Mouse (Mus musculus) lung, postnatal 14 days (tissue): ENCODE measurements around the gene Gm973.
"Not testable (repeated sequence)": the region's sequence is repeated elsewhere in the genome, so short reads cannot be mapped to it uniquely, and the experiment has no call there.

Source experiments
- DNase-seq: peaks from one replicate; pipeline ENCODE4 v3.0.0; 2021

Gm973 gene

GRCm38 (mm10) chr1:59592359-59592758 is 76.3 kb downstream of the Gm973 start:
- no peak for DNase-seq

DNA sequence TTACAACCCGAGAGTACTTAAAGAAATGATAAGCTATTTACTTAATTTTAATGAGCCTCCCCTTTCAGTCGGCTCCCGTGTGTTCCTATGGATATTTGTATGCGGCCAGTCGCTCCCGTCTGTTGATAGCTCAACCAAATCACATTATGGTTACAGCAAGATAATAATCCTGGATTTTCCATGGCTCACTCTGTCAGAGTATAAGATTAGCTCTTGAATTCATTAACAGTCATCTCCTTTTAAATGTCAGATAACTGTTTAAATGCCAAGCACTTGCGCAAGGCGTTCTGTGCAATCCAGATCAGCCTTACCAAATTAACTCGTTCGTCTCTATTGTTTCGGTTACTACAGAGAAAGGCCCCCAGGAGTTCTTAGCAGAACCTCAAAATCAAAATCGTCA is 76.8 kb downstream of the Gm973 start:
- DNase-seq = no peak

DNA sequence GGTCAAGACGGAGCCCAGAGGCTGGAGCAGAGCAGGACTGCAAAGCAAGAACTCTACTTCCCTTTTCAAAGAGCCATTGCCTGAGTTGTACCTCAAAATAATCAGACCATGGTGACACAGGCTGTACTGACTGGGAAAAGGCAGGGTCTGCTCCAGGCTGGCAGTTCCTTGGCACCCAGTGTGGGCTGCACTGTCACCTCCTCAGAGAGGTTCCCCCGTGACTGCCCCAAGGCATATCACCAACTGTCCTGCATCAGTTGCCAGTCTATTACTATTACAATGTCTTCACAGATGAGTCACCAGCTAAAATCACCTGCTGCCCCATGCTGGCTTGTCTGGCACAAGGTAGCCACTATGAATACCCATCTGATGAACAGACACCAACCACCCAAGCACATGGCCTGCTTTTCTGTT is 77.6 kb downstream of the Gm973 start:
- DNase-seq = no peak

GRCm38 (mm10) chr1:59594586-59595266 is 78.7 kb downstream of the Gm973 start:
- no peak for DNase-seq

DNA sequence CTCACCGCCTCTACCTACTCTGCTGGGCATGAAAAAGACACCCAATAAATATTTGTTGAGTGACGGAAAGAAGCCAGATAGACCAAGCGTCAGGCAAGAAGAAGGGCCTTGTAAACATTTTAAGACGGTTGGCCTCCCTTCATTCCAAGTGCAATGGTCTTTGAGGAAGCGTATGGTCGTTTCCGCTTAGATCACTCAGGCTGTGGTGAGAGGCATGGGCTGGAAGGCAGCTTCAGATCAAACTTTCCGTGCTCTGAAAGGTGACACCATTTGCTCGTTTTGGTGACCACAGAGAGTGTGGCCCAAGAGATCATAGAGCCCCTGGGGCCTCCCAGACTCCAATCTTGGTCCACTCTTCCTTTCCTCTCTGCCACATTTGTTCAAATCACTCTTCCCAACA is 79.5 kb downstream of the Gm973 start:
- DNase-seq = no peak

DNA sequence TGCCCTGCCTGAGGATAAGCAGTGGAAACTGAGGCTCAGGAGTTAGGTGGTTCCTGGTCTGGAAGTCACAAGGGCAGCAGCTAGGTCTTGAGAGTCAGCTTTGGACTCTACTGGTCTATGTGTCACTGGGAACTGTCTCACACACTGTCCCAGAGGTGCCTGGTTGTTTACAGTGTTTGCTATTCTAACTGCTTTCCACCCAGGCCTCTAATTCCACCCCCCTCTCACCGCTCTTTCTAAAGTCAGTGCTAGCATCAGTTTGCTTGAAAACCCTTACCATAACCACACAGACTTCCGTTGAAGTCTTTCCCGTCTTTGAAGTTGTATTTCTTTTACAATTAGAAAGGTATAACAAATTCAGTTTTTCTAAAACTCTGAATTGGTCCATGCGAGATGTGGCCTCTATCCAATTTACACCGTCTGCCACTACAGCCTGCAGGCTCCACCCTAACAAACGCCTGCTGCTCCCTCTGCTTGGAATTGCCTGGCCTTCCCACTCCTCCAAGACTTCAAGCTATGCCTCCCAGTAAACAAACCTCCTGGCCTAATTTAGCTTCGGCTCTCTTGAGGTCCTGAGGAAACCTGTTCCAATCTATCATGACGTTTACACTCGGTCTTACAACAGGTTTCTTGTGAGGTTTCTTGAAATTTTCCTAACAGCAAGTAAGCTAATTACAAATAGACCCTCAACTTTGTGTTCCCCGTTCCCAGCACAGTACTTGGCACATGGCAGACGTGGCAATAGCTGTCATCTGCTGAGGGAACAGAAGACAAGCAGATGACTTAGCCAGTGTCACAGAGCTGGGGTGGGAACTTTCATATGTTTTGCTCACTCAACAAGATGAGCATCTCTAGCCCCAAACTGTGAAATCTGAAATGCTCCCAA is 86.7 kb downstream of the Gm973 start:
- DNase-seq = no peak

GRCm38 (mm10) chr1:59603417-59603712 is 87.3 kb downstream of the Gm973 start:
- DNase-seq = no peak

DNA sequence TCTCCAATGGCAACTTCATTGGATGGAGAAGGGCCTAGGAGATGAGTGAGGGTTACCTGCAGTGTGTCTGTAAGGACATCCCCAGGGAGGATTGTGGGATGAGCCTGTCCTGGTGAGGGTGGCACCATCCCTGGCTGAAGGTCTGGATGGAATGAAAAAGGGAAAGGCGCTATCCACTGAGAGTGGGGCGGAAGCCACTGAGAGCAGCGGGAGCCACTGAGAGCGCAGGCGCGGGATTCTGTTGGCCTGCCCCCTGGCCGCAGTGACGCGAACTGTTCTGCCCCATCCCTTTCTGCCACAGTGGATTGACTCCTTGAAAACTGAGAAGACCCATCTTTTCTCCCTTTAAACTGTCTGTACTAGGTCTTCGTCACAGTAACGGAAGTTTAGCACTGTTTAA is 87.8 kb downstream of the Gm973 start:
- DNase-seq = peak; percentile 38

DNA sequence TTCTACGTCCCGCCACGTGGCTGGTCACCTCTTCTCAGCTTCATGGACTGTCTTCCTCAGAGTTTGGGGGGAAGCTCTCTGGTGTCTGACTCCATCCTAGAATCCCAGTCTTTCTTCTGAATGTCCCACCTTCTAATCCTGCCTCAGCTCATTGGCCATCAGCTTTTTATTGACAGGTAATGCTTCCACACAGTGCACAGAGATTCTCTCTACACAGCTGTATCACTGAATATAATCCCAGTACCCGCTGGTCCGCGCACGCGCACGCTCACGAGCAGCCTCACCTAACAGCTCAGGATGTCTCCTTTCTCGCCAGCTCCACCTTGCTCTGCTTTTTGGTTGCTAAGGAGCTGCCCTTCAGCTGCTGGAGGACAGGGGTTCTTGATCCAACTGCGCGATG is 90.4 kb downstream of the Gm973 start:
- DNase-seq = no peak

GRCm38 (mm10) chr1:59607071-59607470 is 91.0 kb downstream of the Gm973 start:
- no peak for DNase-seq

DNA sequence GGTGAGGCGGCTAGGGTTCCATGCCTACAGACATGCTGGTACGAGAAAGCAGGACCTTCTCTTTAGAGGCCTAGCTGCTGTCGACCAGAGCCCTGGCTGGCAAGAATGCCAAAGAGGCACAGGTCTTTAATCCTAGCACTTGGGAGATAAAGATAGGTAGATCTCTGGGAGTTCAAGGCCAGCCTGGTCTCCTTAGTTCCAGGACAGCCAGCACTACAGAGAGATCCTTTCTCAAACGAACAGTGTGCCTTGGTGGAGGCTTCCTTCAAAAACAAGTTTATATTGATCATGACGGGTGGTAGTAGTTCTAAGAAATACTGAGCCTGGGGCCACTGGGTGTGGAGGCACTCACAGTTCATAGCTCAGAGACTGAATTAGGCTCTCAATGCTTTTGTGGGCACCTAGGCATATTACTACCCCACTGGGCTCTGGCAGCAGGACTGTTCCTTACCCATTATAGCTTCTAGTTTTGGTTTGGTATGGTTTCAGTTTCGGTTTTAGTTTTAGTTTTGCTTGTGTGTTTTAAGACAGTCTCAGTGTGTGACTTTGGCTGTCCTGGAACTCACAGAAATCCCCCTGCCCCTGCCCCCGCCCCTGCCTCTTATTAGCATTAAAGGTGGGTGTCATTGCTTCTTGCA is 92.2 kb downstream of the Gm973 start:
- DNase-seq = no peak

GRCm38 (mm10) chr1:59608920-59609319 is 92.9 kb downstream of the Gm973 start:
- DNase-seq = no peak

GRCm38 (mm10) chr1:59609458-59609857 is 93.4 kb downstream of the Gm973 start:
- DNase-seq = no peak

GRCm38 (mm10) chr1:59609896-59610295 is 93.8 kb downstream of the Gm973 start:
- peak; percentile 21 for DNase-seq

DNA sequence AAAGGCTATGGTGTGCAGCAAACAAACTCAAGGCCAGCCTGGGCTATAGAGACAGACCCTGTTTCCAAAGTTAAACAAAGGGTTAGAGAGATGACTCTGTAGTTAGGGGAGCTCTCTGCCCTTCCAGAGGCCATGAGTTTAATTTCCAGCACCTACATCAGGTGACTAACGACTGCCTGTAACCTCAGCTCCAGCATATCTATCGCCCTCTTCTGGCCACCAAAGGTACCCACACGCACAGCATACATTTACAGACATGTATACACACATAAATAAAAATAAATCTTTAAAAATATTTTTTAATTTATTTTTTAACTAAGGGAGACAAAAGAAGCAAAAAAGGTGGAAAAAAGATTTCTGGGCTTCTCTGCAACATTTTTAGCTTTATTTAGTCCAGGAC is 94.9 kb downstream of the Gm973 start:
- DNase-seq = no peak

DNA sequence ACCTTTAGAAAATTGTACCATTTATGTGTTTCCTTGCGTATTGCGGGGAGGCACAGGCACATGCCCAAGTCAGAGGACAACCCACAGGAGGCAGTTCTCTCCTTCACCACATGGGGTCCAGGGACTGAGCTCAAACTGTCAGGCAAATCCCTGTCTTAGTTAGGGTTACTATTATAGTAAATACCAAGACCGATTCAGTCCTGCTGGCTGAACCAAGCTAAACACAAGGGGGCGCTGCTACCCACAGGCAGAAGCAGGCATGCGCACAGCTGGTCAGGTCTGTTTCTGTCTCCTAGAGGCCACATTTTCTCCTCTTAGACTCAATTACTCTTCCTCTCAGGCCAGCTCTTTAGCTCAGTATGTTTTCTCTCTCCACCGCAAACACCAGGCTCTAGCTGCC is 97.7 kb downstream of the Gm973 start:
- peak; percentile 80 for DNase-seq

DNA sequence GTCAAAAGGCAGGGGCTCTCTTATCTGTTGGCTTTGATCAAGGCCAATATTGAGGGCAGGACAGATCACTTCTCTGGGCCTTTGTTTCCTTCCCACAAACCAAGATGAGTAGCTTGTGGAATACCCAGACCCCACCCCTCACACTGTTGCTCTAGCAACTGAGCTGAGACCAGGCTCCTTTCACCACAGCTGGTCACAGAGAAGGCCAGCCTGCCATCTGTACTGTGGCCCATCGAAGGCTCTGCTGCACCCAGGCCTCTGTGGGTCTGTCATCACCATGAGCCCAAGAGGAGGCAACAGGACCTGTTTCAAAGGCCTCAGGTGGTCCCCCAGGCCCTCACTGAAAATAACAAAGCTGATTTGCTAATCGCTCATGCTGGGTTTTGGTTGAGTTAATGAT is 99.0 kb downstream of the Gm973 start:
- DNase-seq = no peak

DNA sequence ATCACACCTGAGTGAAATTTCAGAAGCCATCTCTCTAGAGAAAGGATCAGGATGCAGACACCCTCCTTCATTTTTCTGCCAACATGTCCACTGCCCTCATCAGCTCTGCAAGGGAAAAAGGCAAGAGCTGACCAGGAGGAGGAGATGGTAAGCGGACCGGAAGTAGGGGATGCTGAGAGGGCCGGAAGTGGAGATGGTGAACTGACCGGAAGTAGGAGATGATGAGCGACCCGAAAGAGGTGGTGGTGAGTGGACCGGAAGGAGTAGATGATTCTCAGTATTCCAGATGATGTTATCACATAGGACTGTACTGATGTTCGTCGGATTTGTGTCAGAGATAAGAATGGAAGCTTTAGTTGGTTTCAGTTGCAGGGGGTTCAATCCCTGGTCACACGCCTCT is 103.1 kb downstream of the Gm973 start:
- DNase-seq = no peak

DNA sequence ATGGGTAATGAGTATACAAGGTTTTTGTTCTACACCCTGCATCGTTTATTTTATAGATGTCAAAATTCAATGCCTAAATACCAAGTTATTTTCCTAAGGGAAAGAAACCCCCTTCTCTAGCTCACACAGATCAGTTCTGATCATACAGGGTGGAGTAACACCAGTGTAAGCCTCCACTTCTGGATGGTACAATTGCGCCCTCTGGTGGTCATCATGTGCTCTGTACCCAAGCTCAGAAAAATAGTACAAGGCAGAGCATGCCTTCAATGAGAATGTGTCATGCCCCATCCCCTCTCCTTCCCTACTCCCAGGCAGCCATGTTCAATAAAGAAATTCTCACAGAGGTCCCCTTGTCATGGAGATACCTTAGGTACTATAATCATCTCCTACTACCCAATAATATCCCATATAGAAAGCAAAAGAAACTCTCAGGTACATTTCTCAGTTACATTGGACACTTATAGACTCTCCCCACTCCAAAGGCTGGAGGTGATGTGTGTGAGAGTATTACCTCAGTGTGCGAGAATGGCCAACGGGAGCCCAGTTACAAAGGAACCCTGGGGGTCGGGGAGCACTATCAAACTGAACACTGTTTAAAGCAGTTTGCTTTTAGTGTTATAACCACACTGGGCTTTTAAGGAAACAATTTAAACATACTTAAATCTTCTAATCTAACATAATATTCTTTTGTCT is 107.4 kb downstream of the Gm973 start:
- peak; percentile 84 for DNase-seq

- DNase-seq = no peak
Measured at GRCm38 (mm10) chr1:59625410-59625809, 109.3 kb downstream of the Gm973 start.

GRCm38 (mm10) chr1:59629194-59629593 is 113.1 kb downstream of the Gm973 start:
- no peak for DNase-seq

DNA sequence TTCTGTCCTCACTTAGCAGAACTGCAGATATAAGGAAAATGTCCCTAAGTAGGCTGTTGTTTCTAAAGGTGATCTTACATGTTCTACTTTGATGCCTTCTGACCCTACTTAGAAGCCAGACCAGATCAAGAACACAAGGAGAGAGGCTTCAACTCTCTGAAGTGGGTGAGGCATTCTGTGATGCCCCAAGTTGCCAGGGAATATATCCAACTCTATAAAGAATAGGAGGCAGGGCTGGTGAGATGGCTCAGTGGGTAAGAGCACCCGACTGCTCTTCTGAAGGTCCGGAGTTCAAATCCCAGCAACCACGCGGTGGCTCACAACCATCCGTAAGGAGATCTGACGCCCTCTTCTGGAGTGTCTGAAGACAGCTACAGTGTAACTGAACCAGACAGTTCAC is 114.3 kb downstream of the Gm973 start:
- DNase-seq = not testable (repeated sequence)

DNA sequence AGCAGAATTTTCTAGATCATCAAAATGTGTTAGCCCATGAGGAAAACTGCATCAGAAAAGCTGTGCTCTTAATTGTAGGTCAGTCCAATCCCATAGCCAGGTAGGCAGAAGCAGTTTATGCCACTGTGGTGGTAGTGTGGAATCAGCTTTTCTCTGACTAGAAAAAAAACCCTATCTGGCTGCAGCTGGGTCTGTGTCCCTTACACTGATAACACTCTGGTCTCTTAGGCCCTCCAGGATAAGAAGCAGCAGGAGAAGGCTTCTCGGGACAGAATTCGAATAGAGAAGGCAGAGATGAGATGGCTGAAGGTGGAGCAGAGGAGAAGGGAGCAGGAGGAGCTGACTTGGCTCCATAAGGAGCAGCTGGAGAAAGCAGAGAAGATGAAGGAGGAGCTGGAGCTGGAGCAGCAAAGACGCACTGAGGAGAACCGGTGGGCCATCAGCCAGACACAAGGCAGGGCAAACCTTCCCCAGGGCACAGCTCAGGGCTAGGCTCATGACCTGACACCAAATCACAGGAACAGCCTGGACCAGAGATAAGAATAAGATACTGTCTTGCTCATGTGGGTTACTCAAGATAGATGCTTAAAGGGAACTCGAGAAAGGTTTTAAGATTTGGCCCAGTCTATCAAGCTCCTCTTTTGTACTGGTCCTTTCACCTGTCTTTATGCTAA is 116.1 kb downstream of the Gm973 start:
- DNase-seq = no peak
